Comparison of ENCODE assay signal across 23 mouse cellular contexts in the genomic region with DNA sequence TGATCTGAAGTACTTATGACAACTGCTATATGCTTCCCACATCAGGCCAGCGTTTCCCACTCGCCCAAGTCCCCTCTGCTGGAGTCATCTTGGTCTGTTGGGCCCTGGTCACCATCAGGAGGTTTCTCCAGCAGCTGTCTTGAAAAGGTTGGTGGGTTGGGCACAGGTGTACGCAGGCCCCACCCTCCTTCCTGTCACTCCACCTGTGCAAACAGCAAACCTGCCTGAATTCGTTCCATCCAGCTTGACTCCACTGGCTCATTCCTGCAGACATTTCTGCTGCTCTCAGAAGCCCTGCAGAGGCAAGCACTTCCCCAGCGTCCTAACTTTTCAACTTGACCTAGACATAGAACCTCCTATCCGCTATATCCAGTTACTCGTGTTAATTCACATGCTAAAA.
DNase-seq lines count a peak whose midpoint lies in the region; ATAC-seq lines count a peak whose summit lies in the region.
"Had no signal": no experiment of that assay in that cellular context is flagged by ENCODE, and none has a peak within 500 bp of the region (broad histone marks: within the 10 kb centered on the region; RNA-seq: fewer than 3 reads in every experiment).

No protein-coding gene starts in this region.

- no peak for ATAC-seq in heart, embryonic 16.5 days (replicated peaks; ENCODE audit: extremely low read depth, insufficient read depth, low FRiP score)
- ATAC-seq in embryonic facial prominence, embryonic 14.5 days (ENCODE audit: low read depth): 0 out of 2 replicates have a peak, but pooled peaks have one; percentile 35
- peak; percentile 75 for ATAC-seq in stomach, embryonic 15.5 days (ENCODE audit: insufficient read depth, low FRiP score, low read depth)
- ATAC-seq in heart, embryonic 11.5 days (replicated peaks; ENCODE audit: insufficient number of reproducible peaks, low FRiP score, low TSS enrichment): no peak
- ATAC-seq: CD4-positive, CD25-positive, alpha-beta regulatory T cell, adult 4 months; forebrain, embryonic 13.5 days had no signal

- H3K9ac ChIP-seq in heart, embryonic 16.5 days (ENCODE audit: low read length): no peak overlapping the region
- H3K9ac ChIP-seq in embryonic facial prominence, embryonic 14.5 days (ENCODE audit: low read depth, low read length): no peak overlapping the region
- no peak overlapping the region for H3K9ac ChIP-seq in stomach, embryonic 15.5 days
- H3K9ac ChIP-seq in heart, embryonic 11.5 days (ENCODE audit: low read depth, low read length): no peak overlapping the region
- H3K9ac ChIP-seq: embryonic facial prominence, embryonic 12.5 days; forebrain, embryonic 13.5 days; limb, embryonic 13.5 days; liver, embryonic 13.5 days; midbrain, embryonic 12.5 days had no signal

- H3K4me3 ChIP-seq in heart, embryonic 16.5 days (ENCODE audit: low read length): no peak overlapping the region
- H3K4me3 ChIP-seq in embryonic facial prominence, embryonic 14.5 days (ENCODE audit: low read depth, low read length): no peak overlapping the region
- no peak overlapping the region for H3K4me3 ChIP-seq in stomach, embryonic 15.5 days (replicated peaks)
- H3K4me3 ChIP-seq in heart, embryonic 11.5 days (ENCODE audit: low read depth, low read length): no peak overlapping the region
- H3K4me3 ChIP-seq: embryonic facial prominence, embryonic 12.5 days; erythroblast, embryonic 14.5 days; forebrain, embryonic 13.5 days; gastrocnemius, adult 2 months; heart, embryonic 10.5 days; limb, embryonic 13.5 days; liver, embryonic 13.5 days; midbrain, embryonic 12.5 days had no signal

- WGBS in heart, embryonic 16.5 days: 71% methylated on average over 7 of the region's 7 CpGs
- WGBS in embryonic facial prominence, embryonic 14.5 days: 53% methylated on average over 7 of the region's 7 CpGs
- WGBS in stomach, embryonic 15.5 days: 56% methylated on average over 7 of the region's 7 CpGs
- WGBS in heart, embryonic 11.5 days (ENCODE audit: insufficient replicate concordance): 81% methylated on average over 7 of the region's 7 CpGs

- H3K27ac ChIP-seq in heart, embryonic 16.5 days (ENCODE audit: low read length): 0 out of 2 replicates have a peak overlapping the region, but pooled peaks have one; percentile 7
- H3K27ac ChIP-seq in embryonic facial prominence, embryonic 14.5 days (replicated peaks; ENCODE audit: low read depth, low read length): no peak overlapping the region
- peak overlapping the region; percentile 63; the same call in 1 of the 2 replicates for H3K27ac ChIP-seq in stomach, embryonic 15.5 days
- H3K27ac ChIP-seq in heart, embryonic 11.5 days (ENCODE audit: low read depth, low read length): no peak overlapping the region
- H3K27ac ChIP-seq: embryonic facial prominence, embryonic 12.5 days; forebrain, embryonic 13.5 days; gastrocnemius, adult 2 months; heart, embryonic 10.5 days; limb, embryonic 13.5 days; liver, embryonic 13.5 days; midbrain, embryonic 12.5 days had no signal

- peaks cover 8% of the 10 kb centered on the region for H3K4me1 ChIP-seq in heart, embryonic 16.5 days (ENCODE audit: control insufficient read depth, insufficient read depth, low read length)
- no peaks in the 10 kb centered on the region for H3K4me1 ChIP-seq in embryonic facial prominence, embryonic 14.5 days (ENCODE audit: control insufficient read depth, insufficient read depth, low read length)
- peaks cover 10% of the 10 kb centered on the region for H3K4me1 ChIP-seq in stomach, embryonic 15.5 days
- H3K4me1 ChIP-seq in heart, embryonic 11.5 days (ENCODE audit: control insufficient read depth, insufficient read depth, low read length): peaks cover 8% of the 10 kb centered on the region

- DNase-seq in heart, adult 8-10 months (ENCODE audit: low spot score): no peak
- peak; percentile 29 for DNase-seq in lung, postnatal 25 days (ENCODE audit: low spot score)
- no peak for DNase-seq in lung, postnatal 14 days
- DNase-seq in embryonic facial prominence, embryonic 14.5 days (ENCODE audit: low spot score): no peak
- DNase-seq in layer of hippocampus, postnatal 36 days: no peak
- DNase-seq: cerebellum, adult 11-12 months; cerebellum, postnatal 14 days; gastrocnemius, adult 2 months; heart, postnatal 10 days; kidney, adult 8-10 months; kidney, postnatal 10 days; liver, embryonic 13.5 days; thymus, postnatal 25 days had no signal

- no peaks in the 10 kb centered on the region for H3K36me3 ChIP-seq in heart, embryonic 16.5 days (ENCODE audit: control insufficient read depth, insufficient read depth)
- H3K36me3 ChIP-seq in embryonic facial prominence, embryonic 14.5 days (ENCODE audit: control insufficient read depth, insufficient read depth, low read length): no peaks in the 10 kb centered on the region
- H3K36me3 ChIP-seq in stomach, embryonic 15.5 days: no peaks in the 10 kb centered on the region
- H3K36me3 ChIP-seq in heart, embryonic 11.5 days (ENCODE audit: control insufficient read depth, insufficient read depth, low read length): no peaks in the 10 kb centered on the region
- H3K36me3 ChIP-seq: embryonic facial prominence, embryonic 12.5 days; heart, embryonic 10.5 days; limb, embryonic 13.5 days; liver, embryonic 13.5 days; midbrain, embryonic 12.5 days had no signal

- H3K4me2 ChIP-seq in heart, embryonic 16.5 days (ENCODE audit: low read depth, low read length): no peak overlapping the region
- no peak overlapping the region for H3K4me2 ChIP-seq in embryonic facial prominence, embryonic 14.5 days (ENCODE audit: low read depth, low read length)
- peak overlapping the region; percentile 4; the same call in 1 of the 2 replicates for H3K4me2 ChIP-seq in stomach, embryonic 15.5 days
- no peak overlapping the region for H3K4me2 ChIP-seq in heart, embryonic 11.5 days
- H3K4me2 ChIP-seq: embryonic facial prominence, embryonic 12.5 days; forebrain, embryonic 13.5 days; limb, embryonic 13.5 days; liver, embryonic 13.5 days; midbrain, embryonic 12.5 days had no signal

- no peaks in the 10 kb centered on the region for H3K9me3 ChIP-seq in heart, embryonic 16.5 days (replicated peaks; ENCODE audit: control insufficient read depth, low read length)
- no peaks in the 10 kb centered on the region for H3K9me3 ChIP-seq in embryonic facial prominence, embryonic 14.5 days (ENCODE audit: control insufficient read depth, low read length)
- H3K9me3 ChIP-seq in stomach, embryonic 15.5 days: no peaks in the 10 kb centered on the region
- H3K9me3 ChIP-seq in heart, embryonic 11.5 days (replicated peaks; ENCODE audit: control insufficient read depth, low read length): no peaks in the 10 kb centered on the region
- H3K9me3 ChIP-seq: embryonic facial prominence, embryonic 12.5 days; forebrain, embryonic 13.5 days; heart, embryonic 10.5 days; limb, embryonic 13.5 days; liver, embryonic 13.5 days; midbrain, embryonic 12.5 days had no signal

- H3K27me3 ChIP-seq in heart, embryonic 16.5 days (ENCODE audit: control insufficient read depth, insufficient read depth, low read length): no peaks in the 10 kb centered on the region
- no peaks in the 10 kb centered on the region for H3K27me3 ChIP-seq in embryonic facial prominence, embryonic 14.5 days (replicated peaks; ENCODE audit: control insufficient read depth, insufficient read depth, low read length)
- H3K27me3 ChIP-seq in stomach, embryonic 15.5 days (replicated peaks): no peaks in the 10 kb centered on the region
- no peaks in the 10 kb centered on the region for H3K27me3 ChIP-seq in heart, embryonic 11.5 days (ENCODE audit: control insufficient read depth, insufficient read depth, low read length)
- H3K27me3 ChIP-seq: embryonic facial prominence, embryonic 12.5 days; forebrain, embryonic 13.5 days; limb, embryonic 13.5 days; liver, embryonic 13.5 days; midbrain, embryonic 12.5 days had no signal

Comparison
In these comparisons a context has a peak if more than half of its experiments do, and no peak if none do; other contexts are left out.
1. H3K27ac ChIP-seq: peak in heart, embryonic 16.5 days (single experiment) and stomach, embryonic 15.5 days (single experiment); none in embryonic facial prominence, embryonic 14.5 days (single experiment) and heart, embryonic 11.5 days (single experiment).
2. ATAC-seq: peak in embryonic facial prominence, embryonic 14.5 days (single experiment) and stomach, embryonic 15.5 days (single experiment); none in heart, embryonic 16.5 days (single experiment) and heart, embryonic 11.5 days (single experiment).